Mouse (Mus musculus): ENCODE results near the gene Kif16b.

DNA sequence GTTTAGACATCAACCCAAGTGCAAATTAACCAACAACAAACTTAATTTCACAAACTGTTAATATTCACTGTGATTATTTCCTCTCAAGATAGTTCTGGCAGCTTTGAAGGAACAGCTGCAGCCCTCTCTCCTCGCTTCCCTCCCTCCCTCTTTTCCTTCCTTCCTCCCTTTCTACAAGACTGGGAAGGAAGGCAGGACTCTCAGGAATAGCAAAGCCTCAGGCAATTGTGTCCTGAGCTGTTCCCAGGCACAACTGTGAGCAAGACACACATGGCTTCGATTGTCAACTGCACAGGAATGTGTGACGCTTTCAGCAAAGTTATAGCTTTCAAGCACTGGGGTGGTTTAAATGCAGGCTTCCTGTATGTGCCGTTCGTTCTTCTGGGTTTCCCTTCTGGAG is 286.8 kb downstream of the Kif16b start:
- TF ChIP-seq EP300 (IDR thresholded peaks at IDR 0.05) (no peak), CTCF (IDR thresholded peaks at IDR 0.05) (no peak)

Measured in lung, postnatal 0 days (tissue).